Mouse (Mus musculus) E14TG2a.4 (cell line): ENCODE data around the gene Orc4.

ENCODE experiments used
- CTCF ChIP-seq: conservative IDR thresholded peaks from 2 replicates; pipeline ENCODE4 v1.5.1; 2014; ENCODE audit warnings: low read length
- NANOG ChIP-seq: IDR thresholded peaks from 2 replicates; pipeline ENCODE4 v1.6.1; 2014; ENCODE audit warnings: borderline replicate concordance, low read length, mixed read lengths
- POU5F1 ChIP-seq: IDR thresholded peaks from 2 replicates; pipeline ENCODE4 v1.6.1; 2014; ENCODE audit warnings: low read length, borderline replicate concordance

GRCm38 (mm10) chr2:48950316-48950880 is 321 bp upstream of the Orc4 start:
- TF ChIP-seq CTCF (no peak), POU5F1 (no peak), NANOG (no peak)
